Mouse (Mus musculus) forebrain, embryonic 10.5 days (tissue): Measurements from ENCODE around the gene Pxdc1. TPM values are rescaled to one million over a fixed set of nuclear protein-coding genes. Genes with fewer than 3 reads are reported as not detected.

ENCODE experiments used
- DNase-seq: peaks from one replicate; pipeline ENCODE4 v3.0.0-alpha.2; 2017; ENCODE audit warnings: low spot score; ENCODE audit errors: extremely low spot score
- H3K27ac ChIP-seq: fragments of 300-500 bp; sonication (generic); 2 replicates; pipeline ENCODE4 v1.5.1; 2016; ENCODE audit warnings: mild to moderate bottlenecking
- H3K27me3 ChIP-seq: fragments of 300-500 bp; sonication (generic); 2 replicates; pipeline ENCODE4 v1.6.1; 2016; ENCODE audit warnings: mild to moderate bottlenecking; ENCODE audit not compliant: poor library complexity, severe bottlenecking
- H3K36me3 ChIP-seq: fragments of 300-500 bp; sonication (generic); replicated peaks from 2 replicates; pipeline ENCODE4 v1.6.1; 2016; ENCODE audit warnings: mild to moderate bottlenecking, moderate library complexity
- H3K4me1 ChIP-seq: fragments of 300-500 bp; sonication (generic); 2 replicates; pipeline ENCODE4 v1.6.1; 2016
- H3K4me3 ChIP-seq: fragments of 300-500 bp; sonication (generic); 2 replicates; pipeline ENCODE4 v1.5.1; 2016; ENCODE audit warnings: mild to moderate bottlenecking, moderate library complexity
- H3K9me3 ChIP-seq: fragments of 300-500 bp; sonication (generic); 2 replicates; pipeline ENCODE4 v1.6.1; 2016; ENCODE audit warnings: mild to moderate bottlenecking, moderate library complexity
- WGBS: fragments of 180-500 bp; shearing (Covaris S2); methylation state at CpG from one replicate; pipeline ENCODE4 v1.1.7; 2016; 5-methylcytosine and 5-hydroxymethylcytosine counted together
- polyA plus RNA-seq: library from polyadenylated mRNA; unstranded; fragments of >200 nt; fragmentation: Nextera tagmentation; extraction: Ambion mirVana; gene quantifications from 2 replicates; pipeline ENCODE4 v1.2.1, GENCODE M21; 2016

The Pxdc1 gene
- polyA plus RNA-seq, 1 experiment from 2014 or later, result 5.6 TPM

DNA sequence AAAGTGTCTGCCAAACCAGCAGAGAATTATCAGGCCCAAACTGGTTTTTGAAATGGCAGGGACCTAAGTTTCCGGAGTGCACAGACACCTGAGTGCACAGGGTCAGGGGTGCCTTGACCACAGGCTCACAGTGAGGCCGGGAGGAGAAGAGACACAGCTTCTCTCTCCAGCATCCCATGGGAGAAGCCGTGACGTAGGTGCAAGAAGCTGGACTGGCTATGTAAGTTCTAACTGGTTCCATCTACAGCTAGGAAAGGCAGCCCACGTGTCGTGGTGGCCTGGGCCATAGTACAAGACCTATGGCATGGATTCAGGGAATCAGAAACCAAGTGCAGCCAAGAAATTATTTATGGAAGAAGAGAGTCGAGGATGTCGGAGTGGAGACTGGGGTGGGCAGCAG is 6.1 kb downstream of the Pxdc1 start:
- DNase-seq, result no peak
- 87% methylated on average over 8 of the region's 8 CpGs for WGBS
- Histone ChIP-seq H3K4me1 (peaks cover 43% of the 10 kb centered on the region), H3K9me3 (no peaks in the 10 kb centered on the region), H3K4me3 (no peak overlapping the region), H3K36me3 (no peaks in the 10 kb centered on the region), H3K27ac (no peak overlapping the region), H3K27me3 (peaks cover 65% of the 10 kb centered on the region)

DNA sequence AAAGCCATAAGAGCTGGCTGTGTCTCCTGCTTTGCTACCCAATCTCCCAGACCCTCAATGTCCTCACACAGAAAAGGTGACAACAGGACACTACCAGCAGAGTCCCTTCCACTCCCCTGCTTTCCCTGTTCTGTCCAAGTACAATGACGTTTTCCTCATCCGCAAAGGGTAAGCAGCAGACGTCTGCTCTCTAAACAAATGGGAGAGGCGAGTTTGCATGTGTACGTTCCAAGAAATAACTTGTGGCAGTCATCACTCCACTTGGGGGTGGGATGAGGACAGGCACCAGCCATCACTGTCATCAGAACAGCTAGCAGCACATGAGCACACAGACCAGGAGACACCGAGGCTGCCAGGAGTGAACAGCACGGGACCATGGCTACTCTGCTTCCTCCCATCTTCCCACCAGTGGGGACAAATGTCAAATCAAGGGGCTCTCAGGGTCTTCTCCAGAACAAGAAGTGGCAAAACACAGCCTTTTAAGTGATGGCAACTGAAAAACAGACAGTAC is 7.0 kb downstream of the Pxdc1 start:
- no peaks in the 10 kb centered on the region for H3K36me3 ChIP-seq
- H3K4me1 ChIP-seq, result peaks cover 34% of the 10 kb centered on the region
- peaks cover 56% of the 10 kb centered on the region for H3K27me3 ChIP-seq
- H3K9me3 ChIP-seq, result no peaks in the 10 kb centered on the region
- H3K27ac ChIP-seq, result no peak overlapping the region
- DNase-seq, result no peak
- 87% methylated on average over 7 of the region's 7 CpGs for WGBS
- H3K4me3 ChIP-seq, result no peak overlapping the region

DNA sequence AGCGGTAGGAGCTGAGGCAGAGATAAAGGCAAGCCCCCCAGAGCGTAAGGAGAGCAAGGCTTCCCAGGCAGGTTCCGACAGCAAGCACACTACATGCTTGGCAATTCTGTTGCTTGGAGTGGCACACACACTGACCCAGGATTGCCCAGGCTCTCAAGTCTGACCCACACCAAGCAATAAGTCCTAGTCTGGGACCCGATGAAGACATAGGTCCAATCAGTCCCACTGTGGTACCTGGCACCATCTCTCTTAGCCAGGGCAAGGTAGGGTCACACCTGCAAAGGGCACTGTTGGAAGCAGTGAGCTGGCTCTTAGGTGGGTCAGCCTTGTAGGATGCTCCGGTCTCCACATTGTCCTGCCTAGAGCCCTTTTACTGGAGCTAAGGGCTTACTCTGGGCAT is 7.8 kb downstream of the Pxdc1 start:
- no peak overlapping the region for H3K4me3 ChIP-seq
- DNase-seq, result no peak
- 94% methylated on average over 5 of the region's 5 CpGs for WGBS
- H3K27ac ChIP-seq, result no peak overlapping the region
- H3K9me3 ChIP-seq, result no peaks in the 10 kb centered on the region
- H3K36me3 ChIP-seq, result no peaks in the 10 kb centered on the region
- peaks cover 48% of the 10 kb centered on the region for H3K27me3 ChIP-seq
- peaks cover 30% of the 10 kb centered on the region for H3K4me1 ChIP-seq

DNA sequence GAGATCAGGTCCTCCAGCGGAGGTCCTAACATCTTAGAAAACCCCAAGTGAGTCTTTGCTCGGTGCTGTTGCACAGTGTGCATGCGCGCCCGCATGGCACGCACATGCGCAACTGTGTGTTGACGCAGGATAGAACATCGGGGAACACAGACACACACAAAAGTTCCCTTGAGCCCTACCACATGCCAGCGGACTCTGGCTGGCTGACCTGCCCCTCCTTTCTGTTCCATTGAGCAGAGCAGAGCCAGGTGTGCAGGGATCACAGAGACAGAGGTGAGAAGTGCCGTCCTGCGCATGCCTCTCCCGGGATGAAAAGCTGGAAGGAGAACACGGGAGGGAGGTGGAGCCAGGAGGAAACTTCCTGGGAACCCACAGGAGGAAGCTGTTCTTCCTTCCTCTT is 8.9 kb downstream of the Pxdc1 start:
- Histone ChIP-seq H3K4me3 (no peak overlapping the region), H3K4me1 (peaks cover 27% of the 10 kb centered on the region), H3K9me3 (no peaks in the 10 kb centered on the region), H3K36me3 (no peaks in the 10 kb centered on the region), H3K27ac (peak overlapping the region; percentile 21; the same call in 1 of the 2 replicates), H3K27me3 (peaks cover 37% of the 10 kb centered on the region)
- 79% methylated on average over 14 of the region's 14 CpGs for WGBS
- no peak for DNase-seq

DNA sequence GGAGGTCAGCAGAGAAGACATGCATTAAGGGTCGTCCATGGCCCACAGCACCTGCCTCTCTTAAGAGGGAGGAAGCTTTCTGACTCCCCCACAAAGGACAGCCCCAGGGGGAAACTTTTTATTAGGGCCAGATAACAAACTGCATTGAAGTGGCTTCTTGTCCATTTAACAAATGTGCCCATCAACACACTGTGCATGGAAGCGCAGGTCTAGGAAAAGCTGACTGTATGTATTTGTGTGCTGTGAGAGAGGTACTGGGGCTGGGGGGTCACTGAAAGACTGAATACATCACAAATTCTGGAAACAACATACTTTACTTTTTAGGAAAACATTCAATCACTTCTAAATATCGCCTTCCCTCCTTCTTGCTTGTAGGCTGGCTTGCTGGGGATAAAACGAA is 9.4 kb downstream of the Pxdc1 start:
- peaks cover 32% of the 10 kb centered on the region for H3K27me3 ChIP-seq
- no peaks in the 10 kb centered on the region for H3K36me3 ChIP-seq
- H3K27ac ChIP-seq, result no peak overlapping the region; the same call in 1 of the 2 replicates
- H3K4me1 ChIP-seq, result peaks cover 27% of the 10 kb centered on the region
- no peak overlapping the region for H3K4me3 ChIP-seq
- no peak for DNase-seq
- H3K9me3 ChIP-seq, result no peaks in the 10 kb centered on the region
- WGBS, result 67% methylated on average over 4 of the region's 4 CpGs

DNA sequence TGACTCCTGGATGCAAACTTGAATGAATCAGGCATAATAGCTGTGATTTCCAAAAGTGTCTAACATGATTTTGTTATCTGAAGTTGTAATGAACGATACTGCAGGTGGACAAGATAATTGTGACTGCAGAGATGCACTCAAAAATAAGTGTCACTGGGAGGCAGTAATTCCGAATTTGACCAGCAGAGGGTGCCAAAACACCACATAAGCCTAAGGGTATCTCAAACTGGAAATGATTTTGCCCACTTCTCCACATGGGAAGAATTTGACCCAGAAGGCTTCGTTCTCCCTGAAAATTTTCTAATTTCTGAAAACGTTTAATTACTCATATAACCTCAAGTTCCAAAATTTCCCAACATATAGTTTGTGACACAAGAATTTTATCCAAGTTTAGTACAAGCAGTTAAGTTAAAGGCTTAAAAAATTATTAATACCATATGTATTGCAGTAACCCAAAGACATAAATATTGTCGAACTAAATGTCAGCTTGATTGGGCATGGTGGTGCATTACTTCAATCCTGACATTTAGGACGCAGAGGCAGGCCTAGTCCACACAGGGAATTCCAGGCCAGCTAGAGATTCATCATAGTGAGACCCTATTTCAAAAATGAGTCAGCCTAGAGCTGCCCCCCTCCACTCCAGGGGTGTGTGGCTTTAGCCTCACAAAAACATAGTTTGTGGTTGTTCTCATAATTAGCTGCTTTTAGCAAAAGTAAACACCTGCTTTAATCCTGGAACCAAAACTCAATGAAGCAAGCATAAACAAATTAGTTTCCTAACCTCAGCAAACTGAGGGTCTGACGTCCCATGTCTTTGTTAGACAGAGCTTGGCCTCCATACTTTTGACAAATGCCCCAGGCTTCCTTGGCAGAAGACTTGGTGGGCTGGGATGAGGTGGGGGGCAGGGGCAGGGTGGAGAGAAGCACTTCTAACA is 10.1 kb downstream of the Pxdc1 start:
- no peaks in the 10 kb centered on the region for H3K9me3 ChIP-seq
- H3K4me3 ChIP-seq, result no peak overlapping the region
- no peaks in the 10 kb centered on the region; the same call in 1 of the 2 replicates for H3K36me3 ChIP-seq
- WGBS, result 28% methylated on average over 7 of the region's 7 CpGs
- H3K27me3 ChIP-seq, result peaks cover 26% of the 10 kb centered on the region
- peak; percentile 68 for DNase-seq
- H3K4me1 ChIP-seq, result peaks cover 25% of the 10 kb centered on the region
- H3K27ac ChIP-seq, result no peak overlapping the region

DNA sequence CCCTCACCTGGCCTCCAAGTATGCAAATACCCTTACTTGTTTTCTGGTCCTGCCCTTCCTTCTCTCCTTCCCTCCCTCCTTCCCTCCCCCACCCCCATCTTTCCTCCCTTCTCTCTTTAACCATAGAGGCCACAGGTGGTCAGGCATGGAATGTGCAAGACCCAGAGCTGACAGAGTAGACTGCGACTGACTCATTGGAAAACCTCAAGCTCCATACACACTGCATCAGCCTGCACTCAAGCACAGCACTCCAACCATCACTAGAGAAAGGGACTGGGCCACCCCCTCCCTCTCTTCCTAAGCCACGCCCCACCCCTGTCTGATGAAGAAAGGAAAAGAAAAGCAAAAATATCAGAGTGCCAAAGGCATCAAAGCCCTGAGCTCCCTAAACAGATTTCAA is 12.2 kb downstream of the Pxdc1 start:
- Histone ChIP-seq H3K9me3 (no peaks in the 10 kb centered on the region), H3K4me1 (peaks cover 17% of the 10 kb centered on the region), H3K27me3 (0 out of 2 replicates have a peak, but pooled peaks cover 9% of the 10 kb centered on the region), H3K4me3 (no peak overlapping the region), H3K27ac (no peak overlapping the region), H3K36me3 (no peaks in the 10 kb centered on the region; the same call in 1 of the 2 replicates)
- DNase-seq, result no peak
- 61% methylated on average over 2 of the region's 2 CpGs for WGBS

DNA sequence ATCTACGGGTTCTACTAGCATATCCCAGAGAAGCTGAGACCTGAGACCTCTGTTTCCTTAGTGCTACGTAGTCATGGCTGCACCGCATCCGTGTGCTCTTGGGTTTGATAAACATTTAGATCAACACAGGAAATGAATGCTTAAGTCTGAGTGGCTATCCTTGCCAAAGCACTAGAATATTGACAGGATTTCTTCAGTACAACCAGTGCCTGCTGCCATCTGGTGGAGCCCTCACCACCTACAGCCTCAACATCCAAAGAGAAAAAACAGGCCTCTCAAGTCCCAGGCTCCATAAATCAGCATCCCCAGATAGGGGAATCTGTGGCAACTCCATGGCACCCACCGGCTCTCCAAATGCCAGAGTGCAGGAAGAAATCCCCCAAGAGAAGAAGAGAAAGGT is 17.3 kb downstream of the Pxdc1 start:
- no peak overlapping the region for H3K27ac ChIP-seq
- no peaks in the 10 kb centered on the region for H3K27me3 ChIP-seq
- WGBS, result 71% methylated on average over 5 of the region's 5 CpGs
- DNase-seq, result peak; percentile 42
- H3K36me3 ChIP-seq, result no peaks in the 10 kb centered on the region; the same call in 1 of the 2 replicates
- H3K4me3 ChIP-seq, result no peak overlapping the region
- no peaks in the 10 kb centered on the region for H3K9me3 ChIP-seq
- no peaks in the 10 kb centered on the region for H3K4me1 ChIP-seq

DNA sequence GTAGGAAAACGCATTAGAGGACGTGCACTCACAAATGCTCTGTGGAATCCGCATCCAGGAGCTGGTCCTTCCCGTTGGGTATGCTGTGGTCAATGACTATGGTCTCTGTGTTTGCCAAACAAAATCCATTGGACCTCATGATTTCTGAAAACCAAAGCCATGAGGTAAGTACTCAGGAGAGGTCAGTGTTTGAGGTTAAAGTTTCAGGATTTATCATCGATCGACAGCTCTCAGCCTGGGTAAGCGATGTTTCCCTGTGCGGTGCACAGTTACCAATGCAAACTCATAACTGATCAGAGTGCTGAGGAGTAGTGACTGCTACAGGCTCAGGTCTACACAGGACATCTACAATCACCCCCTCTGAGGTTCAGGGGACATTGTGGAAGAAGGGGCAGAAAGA is 23.0 kb downstream of the Pxdc1 start:
- 96% methylated on average over 8 of the region's 8 CpGs for WGBS
- DNase-seq, result no peak
- Histone ChIP-seq H3K9me3 (no peaks in the 10 kb centered on the region), H3K4me1 (peaks cover 9% of the 10 kb centered on the region; the same call in 1 of the 2 replicates), H3K36me3 (no peaks in the 10 kb centered on the region), H3K27ac (no peak overlapping the region), H3K4me3 (no peak overlapping the region), H3K27me3 (no peaks in the 10 kb centered on the region)

DNA sequence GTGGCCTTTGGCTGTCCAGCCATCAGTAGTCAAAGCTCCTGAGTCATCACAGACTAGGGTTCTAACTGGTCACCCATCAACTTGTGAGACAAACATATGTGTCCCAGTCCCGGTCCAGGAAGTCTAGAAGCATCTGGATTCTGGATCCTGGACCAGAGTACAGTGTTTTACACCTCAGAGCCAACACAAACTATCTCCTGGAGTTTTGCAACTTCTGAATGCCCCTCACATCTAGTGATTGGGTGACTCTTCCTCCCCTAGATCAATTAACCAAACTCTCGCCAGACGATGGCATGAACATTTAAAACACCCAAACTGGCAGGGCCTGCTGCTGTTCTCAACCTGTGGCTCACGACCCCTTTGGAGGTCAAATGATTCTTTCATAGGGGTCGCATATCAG is 23.5 kb downstream of the Pxdc1 start:
- no peaks in the 10 kb centered on the region for H3K27me3 ChIP-seq
- peaks cover 9% of the 10 kb centered on the region; the same call in 1 of the 2 replicates for H3K4me1 ChIP-seq
- no peaks in the 10 kb centered on the region for H3K36me3 ChIP-seq
- 97% methylated on average over 5 of the region's 5 CpGs for WGBS
- no peak overlapping the region for H3K27ac ChIP-seq
- H3K9me3 ChIP-seq, result no peaks in the 10 kb centered on the region
- H3K4me3 ChIP-seq, result no peak overlapping the region
- no peak for DNase-seq

DNA sequence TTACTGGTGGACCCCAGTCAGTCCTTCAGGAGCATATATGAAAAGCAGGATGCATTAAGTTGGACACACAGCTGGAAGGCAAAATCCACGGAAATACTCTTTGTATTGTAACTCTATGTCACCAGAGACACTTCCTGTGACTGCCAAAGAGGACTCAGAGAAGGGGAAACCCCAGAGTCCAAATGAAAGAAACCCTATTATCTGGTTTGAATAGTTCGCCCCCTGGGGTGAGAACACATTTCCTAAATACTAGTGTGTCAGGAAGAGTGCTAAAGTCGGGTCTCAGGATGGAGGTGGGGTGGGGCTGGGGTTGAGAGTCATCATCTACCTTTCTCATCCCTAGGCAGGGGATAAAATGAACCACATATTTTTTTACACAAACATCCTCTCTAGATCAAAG is 25.8 kb downstream of the Pxdc1 start:
- DNase-seq, result no peak
- WGBS, result 38% methylated on average over 3 of the region's 3 CpGs

DNA sequence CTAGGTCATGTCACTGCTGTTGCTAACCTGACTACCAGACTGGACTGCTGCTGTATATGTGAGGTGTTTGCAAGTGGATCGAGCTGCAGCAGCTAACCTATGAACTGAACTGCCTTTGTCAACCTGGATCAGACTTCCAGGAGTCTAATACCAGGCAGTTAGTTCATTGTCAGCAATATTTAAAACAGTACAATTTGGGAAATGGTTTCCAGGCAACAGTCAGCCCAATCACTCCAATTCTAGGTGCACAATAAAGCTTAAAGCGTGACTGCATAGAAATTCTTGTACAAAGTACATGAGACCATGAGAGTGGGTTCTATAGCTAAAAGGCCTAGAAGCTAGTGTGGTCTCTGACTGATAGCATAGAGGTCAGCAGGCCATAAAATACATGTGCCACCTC is 28.9 kb downstream of the Pxdc1 start:
- H3K4me1 ChIP-seq, result peaks cover 9% of the 10 kb centered on the region; the same call in 1 of the 2 replicates
- 88% methylated on average over 2 of the region's 2 CpGs for WGBS
- no peaks in the 10 kb centered on the region for H3K9me3 ChIP-seq
- H3K27me3 ChIP-seq, result no peaks in the 10 kb centered on the region
- H3K27ac ChIP-seq, result no peak overlapping the region
- no peak overlapping the region for H3K4me3 ChIP-seq
- no peaks in the 10 kb centered on the region for H3K36me3 ChIP-seq
- DNase-seq, result no peak

More for the DNA sequence above, 25.8 kb downstream of the Pxdc1 start:
- peaks cover 9% of the 10 kb centered on the region; the same call in 1 of the 2 replicates for H3K4me1 ChIP-seq
- no peak overlapping the region for H3K27ac ChIP-seq
- H3K4me3 ChIP-seq, result no peak overlapping the region
- H3K36me3 ChIP-seq, result no peaks in the 10 kb centered on the region
- no peaks in the 10 kb centered on the region for H3K9me3 ChIP-seq
- H3K27me3 ChIP-seq, result no peaks in the 10 kb centered on the region

DNA sequence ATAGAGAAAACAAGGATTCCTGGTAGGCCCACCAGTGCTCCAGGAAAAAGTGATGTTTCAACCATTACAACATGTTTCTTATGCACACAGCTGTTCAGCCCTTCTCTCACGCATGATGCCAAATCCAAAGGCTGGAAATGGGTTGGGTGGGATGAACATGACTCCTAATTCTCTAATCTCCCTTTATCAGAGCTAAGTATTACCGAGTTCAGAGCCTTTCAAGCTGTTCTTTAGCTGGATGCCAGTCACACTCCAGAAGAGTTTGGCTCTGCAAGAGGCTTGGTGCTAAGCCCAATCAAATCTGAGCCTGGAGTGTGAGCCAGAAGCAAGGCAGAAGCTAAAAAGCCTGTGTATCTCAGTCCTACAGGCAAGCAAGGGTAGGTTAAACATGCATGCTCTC is 40.9 kb downstream of the Pxdc1 start:
- WGBS, result 77% methylated on average over 2 of the region's 2 CpGs
- H3K36me3 ChIP-seq, result no peaks in the 10 kb centered on the region
- 0 out of 2 replicates have a peak, but pooled peaks cover 4% of the 10 kb centered on the region for H3K4me1 ChIP-seq

More for the DNA sequence above, 40.9 kb downstream of the Pxdc1 start:
- no peaks in the 10 kb centered on the region for H3K9me3 ChIP-seq
- no peak overlapping the region for H3K27ac ChIP-seq
- DNase-seq, result no peak
- H3K27me3 ChIP-seq, result no peaks in the 10 kb centered on the region
- H3K4me3 ChIP-seq, result no peak overlapping the region
